Mouse (Mus musculus) adrenal gland, postnatal 4 days (tissue): Measurements from ENCODE around the gene Ankrd61. TPM values are rescaled to one million over a fixed set of nuclear protein-coding genes. Genes with fewer than 3 reads are reported as not detected.

Experiments
- DNase-seq, 2 experiments: peaks; one replicate each; pipeline ENCODE4 v3.0.0; 2021 to 2022; ENCODE audit warnings: low spot score in 2 of 2, mixed read lengths in 2 of 2
- total RNA-seq, 2 experiments: library from RNA; stranded (reverse); gene quantifications; 2 replicates each; pipeline ENCODE4 v1.2.3; 2021

Gene Ankrd61
- total RNA-seq, 2 experiments from 2014 or later: 0.20 to 0.28 TPM

DNA sequence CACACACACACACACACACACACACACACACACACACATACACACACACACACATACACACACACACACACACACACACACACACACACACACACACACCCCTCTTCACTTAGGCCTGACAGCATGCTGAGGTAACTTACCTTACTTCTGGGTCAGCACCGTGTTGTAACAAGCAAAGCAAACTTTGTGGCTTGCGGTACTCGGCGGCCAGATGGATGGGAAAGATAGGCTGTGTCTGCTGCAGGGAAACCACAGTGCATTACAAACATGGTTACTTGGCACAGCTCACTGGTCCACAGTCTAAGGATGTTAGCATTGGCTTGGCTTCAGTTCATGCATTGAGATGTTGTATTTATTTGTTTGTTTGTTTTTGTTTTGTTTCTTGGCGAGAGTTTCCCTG lies 4.1 kb downstream of the Ankrd61 start:
- no peak for DNase-seq

- DNase-seq: no peak
Observed at GRCm38 (mm10) chr5:143892255-143892886, 5.1 kb downstream of the Ankrd61 start.

- no peak for DNase-seq
Observed at GRCm38 (mm10) chr5:143890741-143891140, 6.7 kb downstream of the Ankrd61 start.

- no peak for DNase-seq
Observed at GRCm38 (mm10) chr5:143885274-143885673, 12.2 kb downstream of the Ankrd61 start.

- no peak for DNase-seq
Observed at GRCm38 (mm10) chr5:143874571-143874970, 22.9 kb downstream of the Ankrd61 start.

DNA sequence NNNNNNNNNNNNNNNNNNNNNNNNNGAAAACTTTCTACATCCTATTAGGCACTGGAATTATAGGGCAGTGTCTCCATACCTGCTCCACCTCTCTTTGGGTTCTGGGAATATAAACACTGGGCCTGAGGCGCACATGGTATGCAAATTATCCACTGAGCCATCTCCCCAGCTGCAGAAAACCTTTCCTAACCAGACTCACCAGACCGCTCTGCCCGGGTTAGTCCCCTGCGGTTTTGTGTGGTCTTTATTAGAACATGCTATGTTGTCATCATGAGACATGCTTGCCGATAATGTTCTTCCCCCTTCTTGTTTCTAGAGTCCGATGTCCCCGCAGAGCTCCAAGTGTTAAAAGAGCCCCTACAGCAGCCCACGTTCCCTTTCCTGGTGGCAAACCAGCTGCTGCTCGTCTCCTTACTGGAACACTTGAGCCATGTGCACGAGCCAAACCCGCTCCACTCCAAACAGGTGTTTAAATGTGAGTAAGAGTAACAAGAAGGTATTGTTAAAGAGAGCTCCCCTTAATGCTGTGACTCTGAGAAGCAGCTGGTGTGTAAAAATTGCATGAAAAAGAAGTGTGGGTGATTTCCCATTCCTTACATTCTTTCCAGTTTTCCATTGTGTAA lies 25.8 kb downstream of the Ankrd61 start:
- DNase-seq: no peak

Other genes with a start within 250 kb of the Ankrd61 start
- 10 to 100 TPM; 21.2 to 22.3 TPM for gene Usp42, start 165.4 kb downstream of the Ankrd61 start, total RNA-seq
- gene Eif2ak1, start 79.9 kb downstream of the Ankrd61 start, total RNA-seq: 10 to 100 TPM; 39.8 to 42.7 TPM
- 10 to 100 TPM; 36.1 to 39.7 TPM for gene Aimp2, start 12.2 kb upstream of the Ankrd61 start, total RNA-seq
- 10 to 100 TPM; 21.3 to 21.8 TPM for gene Pms2, start 12.3 kb upstream of the Ankrd61 start, total RNA-seq
- gene Gm42421, start 30.5 kb upstream of the Ankrd61 start, total RNA-seq: under 1 TPM; 0.79 to 0.98 TPM
- gene Rsph10b, start 35.4 kb upstream of the Ankrd61 start, total RNA-seq: 1 to 10 TPM; 1.6 to 3.4 TPM
- 10 to 100 TPM; 74.8 to 76.8 TPM for gene Ccz1, start 117.2 kb upstream of the Ankrd61 start, total RNA-seq
- not detected for gene Ocm, start 129.0 kb upstream of the Ankrd61 start, total RNA-seq
- 10 to 100 TPM; 26.1 to 26.2 TPM for gene Lmtk2, start 202.8 kb upstream of the Ankrd61 start, total RNA-seq